Mouse (Mus musculus): ENCODE results near the gene Ppp6r1.
A peak's percentile ranks its signal among the peaks of the same experiment; 100 is the strongest.

DNA sequence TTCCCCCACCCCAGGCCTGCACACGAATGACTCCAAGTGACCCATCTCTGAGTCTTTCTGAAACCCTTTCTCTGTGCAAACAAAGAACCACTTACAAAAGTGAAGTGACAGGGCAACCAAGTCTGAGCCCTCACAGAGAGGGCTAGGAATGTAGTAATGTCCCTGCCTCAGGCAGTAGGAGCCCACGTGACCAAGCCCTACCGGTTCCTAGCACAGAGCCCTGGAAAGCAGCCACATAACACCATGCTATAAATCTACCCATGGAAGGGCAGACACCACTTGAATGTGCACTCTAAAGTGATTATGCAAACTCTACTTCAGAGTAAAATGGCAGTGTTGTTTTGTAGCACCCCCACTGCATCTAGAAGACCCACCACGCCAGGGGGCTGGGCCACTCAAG is 13.1 kb upstream of the Ppp6r1 start:
- TF ChIP-seq POLR2A (IDR thresholded peaks at IDR 0.05; ENCODE audit: insufficient read depth, low read length) (no peak), CTCF (IDR thresholded peaks at IDR 0.05; ENCODE audit: low read depth, low read length) (no peak), EP300 (IDR thresholded peaks at IDR 0.05; ENCODE audit: insufficient read depth, low read depth, low read length) (0 out of 2 replicates have a peak, but pooled peaks have one; percentile 21)
